Mouse (Mus musculus): Measurements from ENCODE around the gene Ccn1. TPM values are rescaled to one million over a fixed set of nuclear protein-coding genes. Genes with fewer than 3 reads are reported as not detected.
A peak's percentile ranks its signal among the peaks of the same experiment; 100 is the strongest.

The Ccn1 gene
- total and polyA plus RNA-seq, 3 experiments = 12.4 to 24.3 (median 13.5) TPM

DNA sequence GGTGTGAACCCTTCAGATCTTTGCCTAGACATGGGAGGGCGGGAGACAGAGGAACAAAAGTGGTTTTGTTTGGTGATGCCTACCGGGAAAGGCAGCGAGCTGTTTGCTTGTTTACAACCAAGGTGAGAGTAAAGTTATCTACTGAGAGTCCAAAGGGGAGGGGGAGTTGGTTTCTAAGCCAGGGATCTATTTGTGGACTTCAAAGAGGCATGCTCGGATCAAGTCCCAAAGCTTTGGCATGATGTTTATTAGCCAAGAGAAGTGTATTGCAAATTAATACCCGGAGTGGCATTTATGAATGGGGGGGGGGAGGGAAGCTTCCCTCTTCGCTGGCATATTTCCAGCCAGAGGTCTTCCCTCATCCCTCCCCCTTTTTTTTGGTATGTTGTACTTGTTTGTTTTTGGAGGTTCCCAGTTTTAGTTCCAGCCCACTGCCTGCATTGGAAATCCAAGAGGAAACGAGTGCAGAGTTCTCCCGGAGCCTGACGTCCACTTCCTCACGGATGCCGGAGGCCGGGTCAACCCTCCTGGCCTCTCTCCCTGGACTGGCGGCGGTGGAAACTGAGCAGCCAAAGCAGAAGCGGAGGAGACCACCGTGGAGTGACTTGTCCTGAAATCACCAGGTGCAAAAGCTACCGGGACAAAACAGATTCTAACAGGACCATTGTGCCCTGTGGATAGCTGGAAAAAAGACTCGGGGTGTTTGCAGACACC, 674 bp upstream of the Ccn1 start:
- DNase-seq = peak; percentile 67

DNA sequence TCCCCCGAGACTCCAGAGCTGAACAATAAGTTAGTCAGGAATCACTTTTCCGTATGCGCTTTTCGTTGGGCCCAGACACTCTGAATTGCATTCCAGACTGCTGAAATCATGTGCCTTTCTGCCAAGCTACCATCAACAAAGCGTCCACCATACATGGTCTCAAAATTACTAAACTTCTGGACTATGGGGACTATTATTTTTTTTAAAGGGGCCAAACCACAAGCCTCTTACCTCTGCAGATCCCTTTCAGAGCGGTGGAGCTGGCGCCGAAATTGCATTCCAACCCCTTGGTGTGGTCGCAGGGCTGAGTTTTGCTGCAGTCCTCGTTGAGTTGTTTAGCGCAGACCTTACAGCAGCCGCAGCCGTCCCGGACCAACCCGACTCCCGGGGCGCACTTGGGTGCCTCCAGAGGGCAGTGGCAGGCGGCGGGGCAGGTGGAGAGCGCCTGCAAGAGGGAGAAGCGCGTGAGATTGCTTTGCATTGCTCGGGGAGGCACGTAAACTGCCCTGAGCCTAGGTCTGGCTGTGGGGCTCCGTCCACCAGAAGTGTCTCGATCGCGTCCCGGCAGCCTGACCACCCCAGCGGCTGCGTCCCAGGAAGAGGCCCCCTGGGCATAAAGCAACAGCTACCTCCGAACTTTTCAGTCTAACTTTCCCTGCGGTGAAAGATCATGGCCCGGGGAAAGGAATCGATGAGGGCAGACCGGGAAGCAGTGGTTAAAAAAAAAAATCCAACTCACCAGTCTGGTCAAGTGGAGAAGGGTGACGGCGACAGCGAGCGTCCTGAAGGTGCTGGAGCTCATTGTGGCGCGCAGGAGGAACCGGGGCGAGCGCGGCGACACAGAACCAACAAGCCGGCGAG, 560 bp downstream of the Ccn1 start:
- DNase-seq = peak; percentile 83

DNA sequence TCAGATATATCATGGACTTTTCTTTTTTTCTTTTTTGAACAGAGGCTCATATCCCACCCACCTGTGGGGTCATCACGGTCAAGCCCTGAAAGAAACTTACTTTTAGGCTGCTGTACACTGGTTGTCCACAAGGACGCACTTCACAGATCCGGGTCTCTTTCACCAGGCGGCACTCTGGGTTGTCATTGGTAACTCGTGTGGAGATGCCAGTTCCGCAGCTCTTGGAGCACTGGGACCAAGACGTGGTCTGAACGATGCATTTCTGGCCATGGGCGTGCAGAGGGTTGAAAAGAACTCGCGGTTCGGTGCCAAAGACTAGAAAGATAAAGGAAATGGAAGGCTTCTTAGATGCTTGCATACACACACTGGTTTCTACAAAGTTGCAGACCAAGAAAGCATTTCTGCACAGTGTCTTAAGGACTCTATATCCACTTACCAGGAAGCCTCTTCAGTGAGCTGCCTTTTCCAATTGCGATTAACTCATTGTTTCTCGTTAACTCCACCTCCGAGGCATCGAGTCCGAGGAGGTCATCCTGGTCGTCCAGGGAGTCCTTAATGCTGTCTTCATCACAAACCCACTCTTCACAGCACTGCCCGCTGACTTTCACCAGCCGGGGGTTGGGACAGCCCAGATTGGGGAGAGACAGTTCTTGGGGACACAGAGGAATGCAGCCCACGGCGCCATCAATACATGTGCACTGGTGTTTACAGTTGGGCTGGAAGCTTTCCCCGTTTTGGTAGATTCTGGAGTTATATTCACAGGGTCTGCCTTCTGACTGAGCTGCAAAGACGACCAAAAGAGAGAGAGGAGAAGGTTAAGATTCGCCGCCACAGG, 1.5 kb downstream of the Ccn1 start:
- DNase-seq = no peak

DNA sequence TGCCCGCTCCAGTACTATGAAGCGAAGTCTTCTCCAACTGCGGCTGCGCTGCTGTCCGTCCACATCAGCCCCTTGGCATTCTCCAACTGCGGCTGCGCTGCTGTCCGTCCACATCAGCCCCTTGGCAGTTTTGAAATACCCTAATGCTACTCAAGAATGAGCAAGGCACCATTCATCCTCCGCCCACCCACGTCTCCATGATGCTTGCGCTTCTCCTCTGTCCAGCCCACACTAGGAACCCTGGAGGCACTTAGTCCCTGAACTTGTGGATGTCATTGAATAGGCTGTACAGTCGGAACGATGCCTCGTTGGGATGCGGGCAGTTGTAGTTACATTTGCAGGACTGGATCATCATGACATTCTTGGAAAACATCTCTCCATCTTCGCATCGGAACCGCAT, 2.4 kb downstream of the Ccn1 start:
- no peak for DNase-seq

DNA sequence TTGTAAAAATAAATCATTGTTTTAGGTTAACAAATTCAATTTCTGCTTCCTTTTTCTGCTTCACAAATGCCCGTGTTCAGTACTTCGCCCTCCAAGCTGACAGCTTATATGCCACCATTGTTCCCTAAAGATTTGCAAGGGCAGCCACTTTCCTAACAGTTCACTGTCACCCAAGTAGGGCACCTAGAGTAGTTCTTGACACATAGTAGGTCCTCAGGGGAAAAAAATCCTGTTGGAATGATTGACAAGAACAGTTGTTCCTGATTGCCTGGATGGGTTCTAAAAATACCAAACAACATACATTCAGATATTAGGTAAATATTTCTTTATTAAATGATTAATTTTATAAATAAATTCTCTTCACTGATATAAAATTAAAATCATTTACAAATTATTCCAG, 3.1 kb downstream of the Ccn1 start:
- DNase-seq = no peak

DNA sequence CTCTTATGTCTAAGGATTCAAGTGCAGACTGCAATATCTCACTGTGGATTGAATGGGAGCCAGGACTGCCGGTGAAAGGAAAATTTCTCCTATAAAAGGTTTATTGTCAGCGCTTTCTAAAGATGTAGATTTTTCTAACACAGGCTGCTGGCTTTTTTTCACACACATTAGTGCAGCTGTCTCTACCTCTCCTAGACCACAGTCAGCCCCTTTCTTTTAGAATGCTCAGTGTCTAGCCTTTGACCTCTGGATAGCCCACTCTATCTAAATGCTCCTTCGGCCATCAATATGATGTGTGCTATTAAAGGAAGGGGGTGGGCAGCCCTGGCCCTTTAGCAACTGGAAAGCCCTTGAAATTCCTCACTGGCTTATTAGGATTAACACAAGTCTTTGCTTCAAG, 3.8 kb downstream of the Ccn1 start:
- DNase-seq = no peak

DNA sequence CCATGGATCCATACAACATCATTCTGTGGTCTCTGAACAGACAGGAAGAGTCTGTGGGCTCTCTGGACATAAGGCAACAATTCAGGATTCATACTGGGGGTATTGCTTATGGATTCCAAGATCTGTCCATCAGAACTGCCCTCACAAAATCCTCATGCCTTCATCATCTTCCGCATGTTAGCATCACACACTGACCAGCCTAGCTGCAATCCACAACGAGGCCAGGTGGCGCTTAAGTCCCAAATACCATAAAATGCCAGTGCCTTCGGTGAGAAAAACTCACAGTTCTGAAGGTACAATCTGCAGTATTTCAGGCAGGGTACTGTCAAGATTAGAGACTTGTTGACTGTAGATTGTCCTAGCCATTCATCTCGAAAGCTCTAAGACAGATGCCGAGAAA, 4.3 kb downstream of the Ccn1 start:
- DNase-seq = no peak

DNA sequence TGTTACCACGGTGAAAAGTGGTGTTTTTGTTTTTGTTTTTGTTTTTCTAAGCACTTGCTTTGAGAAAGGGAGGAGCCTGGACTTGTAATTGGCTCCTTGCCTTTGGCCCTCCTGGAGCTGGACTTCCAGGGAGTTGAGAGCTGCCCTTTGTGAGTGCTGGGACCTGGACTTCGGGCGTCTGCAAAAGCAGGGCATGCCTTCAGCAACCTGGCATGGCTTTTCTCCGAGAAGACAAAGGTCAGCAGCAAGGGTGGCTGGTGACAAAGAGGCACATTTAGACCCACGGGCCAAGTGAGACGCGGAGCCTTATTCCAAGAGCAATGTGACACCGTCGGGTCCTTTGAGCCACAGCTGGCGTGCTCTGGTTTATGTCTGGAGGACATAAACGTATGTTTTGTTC, 6.9 kb downstream of the Ccn1 start:
- no peak for DNase-seq

DNA sequence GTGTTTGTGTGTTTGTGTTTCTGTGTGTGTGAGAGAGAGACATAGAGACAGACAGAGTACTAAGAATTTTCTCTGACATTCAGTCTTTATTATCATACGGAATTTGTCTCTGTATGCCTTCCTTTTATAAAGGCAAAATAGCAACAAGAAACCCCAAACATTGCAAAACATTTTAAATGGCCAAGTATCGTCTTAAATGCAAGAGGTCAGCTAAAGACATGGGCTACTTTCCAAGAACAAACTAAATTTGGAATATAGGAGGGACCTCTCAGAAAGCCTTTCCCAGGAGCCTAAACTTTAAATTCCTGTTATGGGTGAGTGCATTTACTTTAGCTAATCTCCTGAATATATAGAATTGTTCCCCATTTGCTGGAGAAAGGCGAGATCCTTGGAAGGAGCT, 7.9 kb downstream of the Ccn1 start:
- DNase-seq = no peak

DNA sequence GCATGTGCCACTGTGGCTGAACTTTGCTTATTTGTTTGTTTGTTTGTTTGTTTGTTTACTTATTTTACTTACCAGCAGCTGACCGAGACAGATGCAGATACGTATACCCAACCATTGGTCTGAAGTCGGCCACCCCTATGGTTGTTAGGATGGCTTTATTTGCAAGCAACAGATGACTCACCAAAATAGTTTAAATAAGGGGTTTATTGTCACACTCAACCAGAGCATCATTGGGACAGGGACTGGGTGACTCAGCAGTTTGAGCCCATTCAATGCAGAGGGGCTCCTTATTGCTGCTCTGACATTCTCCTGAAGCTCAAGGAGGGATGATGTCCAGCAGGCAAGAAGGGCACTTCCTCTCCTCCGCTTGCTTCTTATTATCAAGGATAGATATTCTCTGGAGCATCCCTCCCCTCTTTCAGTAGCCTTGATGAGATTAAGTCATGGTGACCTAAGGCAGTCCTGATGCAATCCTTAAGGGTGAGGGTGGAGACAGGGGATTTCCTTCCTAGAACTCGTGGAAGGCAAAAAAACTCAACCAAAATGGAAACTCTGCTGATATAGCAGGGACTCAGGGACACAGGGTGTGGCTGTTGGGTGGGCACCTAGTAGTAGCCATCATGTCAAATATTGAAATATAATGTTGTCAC, 8.6 kb downstream of the Ccn1 start:
- DNase-seq = no peak

DNA sequence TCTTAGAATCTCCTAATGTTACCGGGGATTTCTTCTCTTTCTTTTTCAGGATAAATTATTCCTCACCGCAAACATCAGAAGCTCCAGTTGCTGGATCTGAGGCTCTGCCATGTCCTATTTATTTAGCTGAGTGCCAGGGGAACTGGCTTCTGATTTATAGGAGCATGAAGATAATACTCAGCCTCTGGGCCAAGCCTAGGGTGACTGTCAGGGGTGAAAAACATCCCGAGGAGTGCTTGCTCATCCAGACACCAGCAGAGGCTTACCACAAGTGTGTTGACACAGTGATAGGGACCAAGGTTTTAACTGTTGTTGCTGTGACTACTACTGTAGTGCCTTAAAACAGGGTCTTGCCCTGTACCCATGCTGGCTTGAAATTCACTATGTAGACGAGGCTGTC, 9.2 kb downstream of the Ccn1 start:
- DNase-seq = peak; percentile 55

DNA sequence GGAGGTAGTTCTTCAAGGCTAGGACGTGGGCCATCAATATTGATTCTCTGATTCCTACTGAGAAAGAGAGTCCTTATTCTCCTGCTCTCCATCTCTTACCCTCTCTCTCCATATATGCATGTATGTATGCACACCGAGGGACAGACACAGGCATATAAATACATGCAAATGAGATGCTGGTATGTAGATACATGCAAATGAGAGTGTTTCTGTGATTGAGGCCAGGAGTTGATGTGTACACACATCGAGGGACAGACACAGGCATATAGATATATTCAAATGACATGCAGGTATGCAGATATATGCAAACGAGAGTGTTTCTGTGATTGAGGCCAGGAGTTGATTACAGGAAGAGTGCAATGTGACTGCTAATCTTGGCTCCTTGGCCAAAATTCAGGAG, 9.6 kb downstream of the Ccn1 start:
- no peak for DNase-seq

DNA sequence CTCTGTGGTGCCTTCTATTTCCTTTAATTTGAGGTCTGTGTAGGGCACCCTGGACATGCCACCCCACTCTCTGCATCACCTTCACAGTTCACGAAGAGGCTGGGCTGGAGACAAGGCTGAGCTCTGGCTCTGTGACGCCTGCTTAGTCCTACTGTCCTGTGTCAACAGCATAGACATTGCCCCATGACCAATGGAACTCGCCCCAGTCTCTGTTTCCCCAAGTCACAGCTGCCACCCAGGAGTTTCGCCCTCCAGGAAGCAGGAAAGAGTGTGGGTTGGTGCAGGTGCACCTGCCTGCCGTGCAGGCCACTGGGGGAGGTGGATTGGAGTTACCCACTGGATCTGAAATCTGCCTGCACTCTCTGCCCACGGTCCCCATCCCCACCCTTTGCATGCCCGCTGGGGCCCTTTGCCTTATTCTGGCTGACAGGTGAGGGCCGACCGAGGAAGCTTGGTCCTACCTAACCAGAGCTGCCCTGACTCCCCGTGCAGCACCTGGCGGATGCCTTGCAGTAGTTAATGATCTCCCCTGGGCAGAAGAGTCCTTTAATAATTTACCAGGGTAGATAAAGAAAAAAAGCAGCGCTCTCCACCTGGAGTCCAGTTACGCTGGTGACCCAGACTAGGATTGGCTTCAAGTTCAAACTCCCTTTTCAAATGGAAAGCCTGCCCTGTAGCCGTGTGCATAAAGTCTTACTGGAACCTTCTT, 15.6 kb downstream of the Ccn1 start:
- DNase-seq = no peak

DNA sequence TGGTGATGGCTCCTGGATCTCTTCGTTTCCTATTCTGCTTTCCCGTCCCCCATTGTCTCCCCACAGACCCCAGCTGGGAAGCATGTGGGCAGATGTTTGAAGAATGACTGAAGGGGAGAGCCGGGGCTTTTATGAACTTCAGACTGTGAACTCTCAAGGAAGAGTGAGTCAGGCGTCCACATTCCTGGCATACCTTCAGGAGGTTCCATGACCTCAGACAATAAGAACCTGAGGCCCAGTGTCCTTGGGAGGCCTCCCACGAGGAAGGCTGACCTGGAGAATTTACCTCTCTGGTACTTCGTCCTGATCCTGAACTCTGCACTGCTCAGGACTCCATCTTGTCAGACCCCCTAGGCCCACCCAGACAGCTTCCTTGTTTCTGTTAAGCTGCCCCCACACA, 16.9 kb downstream of the Ccn1 start:
- DNase-seq = no peak

DNA sequence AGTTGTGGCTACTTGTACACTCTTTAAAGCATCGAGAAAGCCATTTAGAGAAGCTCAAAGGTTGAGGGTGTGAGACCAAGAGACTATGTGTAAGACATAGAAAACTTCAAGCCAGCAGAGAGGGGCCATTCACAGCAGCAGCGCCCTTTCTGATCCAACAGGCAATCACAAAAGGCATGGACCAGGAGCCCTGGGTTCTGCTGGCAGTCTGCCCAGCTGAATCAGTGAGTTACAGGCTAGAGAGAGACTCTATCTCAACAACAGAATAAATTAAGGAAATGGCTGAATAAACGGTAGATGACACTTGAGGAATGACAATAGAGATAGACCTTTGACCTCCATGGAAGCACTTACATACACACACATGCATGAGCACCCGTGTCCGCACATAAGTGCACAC, 21.1 kb downstream of the Ccn1 start:
- no peak for DNase-seq

DNA sequence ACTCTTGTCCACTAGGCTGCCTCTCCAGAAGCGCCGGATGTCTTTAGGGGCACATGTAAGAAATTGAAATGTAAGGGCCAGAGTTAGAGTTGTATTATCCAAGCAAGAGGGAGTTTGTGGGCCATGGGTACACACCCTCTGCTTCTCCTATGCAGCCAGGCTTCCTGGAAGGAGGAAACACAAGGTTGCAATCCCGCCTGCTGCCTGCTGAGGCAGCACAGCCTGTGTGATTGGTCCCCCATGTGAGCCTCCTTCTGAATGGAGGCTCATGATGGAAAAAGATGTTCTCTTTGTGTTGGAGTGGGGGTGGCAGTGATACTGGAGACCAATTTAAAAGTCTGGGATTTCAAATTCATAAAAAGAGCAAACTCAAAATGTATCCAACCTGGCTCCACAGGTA, 22.0 kb downstream of the Ccn1 start:
- no peak for DNase-seq

DNA sequence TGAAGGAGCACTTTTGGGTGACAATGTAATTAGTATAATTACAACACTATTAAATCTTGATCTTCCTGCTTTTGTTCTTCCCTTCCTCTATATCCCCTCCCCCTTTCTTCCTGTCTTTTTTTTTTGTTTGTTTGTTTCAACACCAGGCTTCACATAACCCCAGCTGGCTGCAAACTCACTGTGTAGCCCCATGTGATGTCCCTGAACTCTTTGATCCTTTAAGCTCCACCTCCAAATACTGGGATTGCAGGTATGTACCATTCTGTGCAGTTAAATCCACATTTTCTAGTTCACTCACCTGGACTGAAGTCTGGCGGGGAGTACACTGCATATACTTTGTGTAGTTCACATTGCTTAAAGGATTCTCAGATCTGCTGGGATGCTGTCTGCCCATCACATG, 23.7 kb downstream of the Ccn1 start:
- DNase-seq = no peak

DNA sequence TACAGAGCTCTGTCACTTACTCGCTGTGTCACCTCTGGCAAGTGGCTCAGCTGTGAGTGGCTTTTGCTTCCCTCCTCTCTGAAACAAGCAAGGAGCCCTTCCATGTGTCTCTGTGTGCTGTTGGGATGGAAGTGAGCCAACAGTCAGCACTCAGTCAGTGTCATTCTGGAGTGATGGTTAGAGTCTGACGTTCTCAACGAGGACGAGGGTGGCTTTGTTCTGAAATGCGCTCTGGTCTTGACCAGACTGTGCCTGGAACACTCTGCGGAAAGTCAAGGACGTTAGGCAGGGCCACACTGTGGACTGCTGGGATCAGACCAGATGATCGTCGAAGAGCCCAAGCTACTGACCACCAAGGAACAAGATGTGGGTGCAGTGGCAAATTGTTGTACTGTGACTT, 24.2 kb downstream of the Ccn1 start:
- no peak for DNase-seq

DNA sequence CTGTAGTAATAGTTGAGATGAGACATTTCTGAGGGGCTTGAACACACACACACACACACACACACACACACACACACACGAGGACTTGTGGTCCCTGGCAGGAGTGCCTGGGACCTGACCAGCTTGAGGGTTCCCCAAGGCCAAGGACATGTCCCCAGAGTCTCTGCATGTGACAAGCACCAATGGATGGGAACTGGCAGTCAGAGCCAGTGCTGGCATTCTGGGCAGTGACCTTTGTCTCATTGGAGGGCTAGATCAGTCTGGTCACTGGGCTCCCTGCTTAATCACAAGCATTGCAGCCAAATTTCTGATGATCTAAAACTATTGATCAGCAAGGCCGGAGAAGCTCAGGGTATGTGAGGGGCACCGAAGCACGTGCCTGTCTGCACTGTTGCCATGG, 25.0 kb downstream of the Ccn1 start:
- DNase-seq = peak; percentile 49

DNA sequence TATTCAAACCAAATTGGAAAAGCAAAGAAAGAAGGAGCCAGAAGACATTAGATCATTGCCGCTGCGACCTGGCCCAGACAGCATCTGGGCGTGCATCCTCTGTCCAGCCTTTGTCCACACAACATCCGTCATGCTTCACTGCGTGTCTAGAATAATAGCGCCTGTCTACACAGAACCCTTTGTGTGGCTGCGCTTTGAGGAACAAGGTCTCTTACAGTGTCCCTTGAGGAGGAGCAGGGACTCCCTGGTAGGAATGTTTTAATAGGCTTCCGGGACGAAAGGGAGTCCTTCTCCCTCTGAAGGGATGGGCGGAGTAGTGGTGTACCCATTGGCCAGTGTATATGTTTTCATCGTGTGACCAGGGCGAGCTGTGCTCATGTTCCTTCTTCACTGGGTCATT, 26.7 kb downstream of the Ccn1 start:
- DNase-seq = no peak

DNA sequence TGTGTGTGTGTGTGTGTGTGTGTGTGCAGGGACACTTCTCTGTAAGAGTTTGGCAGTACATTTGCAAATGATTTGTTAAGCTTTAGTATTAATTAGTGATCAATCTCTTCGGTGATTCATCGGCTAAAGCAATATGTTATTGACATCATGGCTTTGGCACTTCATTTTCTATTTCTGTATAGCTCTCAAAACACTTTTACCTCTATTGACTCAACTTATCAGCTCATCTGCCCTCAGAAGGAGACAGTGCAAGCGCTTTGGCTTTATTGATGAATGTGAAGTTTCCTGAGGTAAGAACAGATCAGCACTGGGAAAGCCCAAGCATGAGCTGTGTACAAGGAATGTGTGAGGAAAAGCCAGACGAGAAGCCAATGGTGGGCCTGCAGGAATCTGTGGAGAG, 28.6 kb downstream of the Ccn1 start:
- no peak for DNase-seq

Measured in adrenal gland, adult 2 months (tissue).